15 mouse cellular contexts compared by ENCODE assay signal in the genomic region with DNA sequence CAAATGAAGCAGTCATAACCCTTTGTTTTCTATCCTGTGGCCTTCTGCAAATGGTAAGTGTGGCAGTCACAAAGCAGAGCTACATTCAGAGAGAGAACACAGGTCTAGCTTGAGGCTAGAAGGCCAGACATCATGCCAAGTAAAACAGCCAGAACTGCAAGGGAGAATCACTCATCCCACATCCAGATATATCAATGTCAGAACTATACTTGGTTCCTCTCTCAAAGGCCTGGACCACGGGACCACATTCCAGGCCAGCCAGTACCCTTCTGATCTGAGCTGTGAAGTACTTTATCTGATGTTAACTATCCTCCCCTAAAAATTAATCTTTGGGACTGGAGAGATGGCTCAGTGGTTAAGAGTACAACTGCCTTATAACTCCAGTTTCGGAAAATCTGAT. TPM values are rescaled to one million over a fixed set of nuclear protein-coding genes. Genes with fewer than 3 reads are reported as not detected.
DNase-seq lines count a peak whose midpoint lies in the region; ATAC-seq lines count a peak whose summit lies in the region.
"Had no signal": no experiment of that assay in that cellular context is flagged by ENCODE, and none has a peak within 500 bp of the region (broad histone marks: within the 10 kb centered on the region; RNA-seq: fewer than 3 reads in every experiment).

No protein-coding gene starts in this region.

- peak overlapping the region; percentile 92 for H3K27ac ChIP-seq in hindbrain, embryonic 10.5 days
- no peak overlapping the region; the same call in 1 of the 2 replicates for H3K27ac ChIP-seq in hindbrain, embryonic 16.5 days (ENCODE audit: low read depth, low read length)
- H3K27ac ChIP-seq in hindbrain, embryonic 13.5 days: peak overlapping the region; percentile 48
- H3K27ac ChIP-seq: macrophage had no signal

- no peaks in the 10 kb centered on the region for H3K9me3 ChIP-seq in hindbrain, embryonic 10.5 days
- H3K9me3 ChIP-seq in hindbrain, embryonic 16.5 days (ENCODE audit: control insufficient read depth, low read length): no peaks in the 10 kb centered on the region
- H3K9me3 ChIP-seq in hindbrain, embryonic 13.5 days: no peaks in the 10 kb centered on the region
- H3K9me3 ChIP-seq: G1E had no signal

- no peak overlapping the region for H3K9ac ChIP-seq in hindbrain, embryonic 16.5 days (ENCODE audit: low read depth, low read length)
- no peak overlapping the region for H3K9ac ChIP-seq in hindbrain, embryonic 13.5 days

- WGBS in hindbrain, embryonic 10.5 days: 77% methylated on average over 2 of the region's 2 CpGs
- 68% methylated on average over 2 of the region's 2 CpGs for whole genome bisulfite sequencing in hindbrain, embryonic 16.5 days
- 63% methylated on average over 2 of the region's 2 CpGs for WGBS in hindbrain, embryonic 13.5 days

- peaks cover 61% of the 10 kb centered on the region for H3K36me3 ChIP-seq in hindbrain, embryonic 10.5 days
- H3K36me3 ChIP-seq in hindbrain, embryonic 16.5 days (ENCODE audit: control insufficient read depth, insufficient read depth, low read length): peaks cover 33% of the 10 kb centered on the region
- H3K36me3 ChIP-seq in hindbrain, embryonic 13.5 days: peaks cover 49% of the 10 kb centered on the region

- no peak for ATAC-seq in hindbrain, embryonic 16.5 days
- ATAC-seq in hindbrain, embryonic 13.5 days (ENCODE audit: low FRiP score): no peak
- ATAC-seq: intestine, embryonic 16.5 days had no signal

- no peaks in the 10 kb centered on the region for H3K27me3 ChIP-seq in hindbrain, embryonic 10.5 days (ENCODE audit: insufficient read depth, poor library complexity, severe bottlenecking)
- no peaks in the 10 kb centered on the region for H3K27me3 ChIP-seq in hindbrain, embryonic 16.5 days (replicated peaks; ENCODE audit: control insufficient read depth, insufficient read depth, low read length)
- no peaks in the 10 kb centered on the region for H3K27me3 ChIP-seq in hindbrain, embryonic 13.5 days

- no peak overlapping the region for H3K4me3 ChIP-seq in hindbrain, embryonic 10.5 days
- H3K4me3 ChIP-seq in hindbrain, embryonic 16.5 days (ENCODE audit: low read length): no peak overlapping the region
- no peak overlapping the region for H3K4me3 ChIP-seq in hindbrain, embryonic 13.5 days

- peak; percentile 58 for DNase-seq in gastrocnemius, adult 18-20 months (ENCODE audit: low spot score)
- no peak for DNase-seq in gastrocnemius, postnatal 4 days (ENCODE audit: low spot score in 2 of 2)
- DNase-seq in hindbrain, embryonic 10.5 days (ENCODE audit: low spot score): no peak
- DNase-seq in 3T3-L1 (ENCODE audit: low read depth, low spot score): peak; percentile 36
- no peak for DNase-seq in retina, postnatal 1 day
- no peak for DNase-seq in urinary bladder, postnatal 4 days (ENCODE audit: low spot score in 2 of 2)
- DNase-seq: cerebellum, postnatal 25 days; heart, adult 18-20 months; kidney, postnatal 25 days; right cerebral cortex, postnatal 25 days had no signal

- H3K4me1 ChIP-seq in hindbrain, embryonic 10.5 days (replicated peaks): peaks cover 36% of the 10 kb centered on the region
- peaks cover 3% of the 10 kb centered on the region for H3K4me1 ChIP-seq in hindbrain, embryonic 16.5 days (ENCODE audit: control insufficient read depth, insufficient read depth, low read depth, low read length)
- peaks cover 23% of the 10 kb centered on the region for H3K4me1 ChIP-seq in hindbrain, embryonic 13.5 days (replicated peaks)

- no peak overlapping the region for H3K4me2 ChIP-seq in hindbrain, embryonic 16.5 days (ENCODE audit: low read length)
- H3K4me2 ChIP-seq in hindbrain, embryonic 13.5 days: no peak overlapping the region

RNA-seq across cellular contexts. Expression of gene Bsn, which starts 22.2 kb away (rescaled TPM):
- total RNA-seq in gastrocnemius, adult 18-20 months (2021): under 1 TPM; 0.02 TPM
- total RNA-seq in gastrocnemius, postnatal 4 days (2021): under 1 TPM; 0.39 to 0.41 TPM
- polyA plus RNA-seq in hindbrain, embryonic 10.5 days (2016; fragmentation: Nextera tagmentation; extraction: Ambion mirVana): 1.4 and 2.4 TPM in 2 replicates
- 8.7 and 9.5 TPM in 2 replicates for polyA plus RNA-seq in hindbrain, embryonic 16.5 days (2015; fragmentation: Nextera tagmentation; extraction: Ambion mirVana)
- polyA plus RNA-seq in hindbrain, embryonic 13.5 days (2015; fragmentation: Nextera tagmentation; extraction: Ambion mirVana): 8.3 and 8.7 TPM in 2 replicates

RNA-seq across cellular contexts. Expression of gene Dag1, which starts 51.3 kb away (rescaled TPM):
- 100 to 1,000 TPM; 166 to 173 TPM for total RNA-seq in gastrocnemius, adult 18-20 months (2021)
- 100 to 1,000 TPM; 400 to 402 TPM for total RNA-seq in gastrocnemius, postnatal 4 days (2021)
- 81.2 and 81.6 TPM in 2 replicates for polyA plus RNA-seq in hindbrain, embryonic 10.5 days (2016; fragmentation: Nextera tagmentation; extraction: Ambion mirVana)
- polyA plus RNA-seq in hindbrain, embryonic 16.5 days (2015; fragmentation: Nextera tagmentation; extraction: Ambion mirVana): 75.4 and 90.0 TPM in 2 replicates
- 55.5 and 60.4 TPM in 2 replicates for polyA plus RNA-seq in hindbrain, embryonic 13.5 days (2015; fragmentation: Nextera tagmentation; extraction: Ambion mirVana)

Comparison
In these comparisons a context has a peak if more than half of its experiments do, and no peak if none do; other contexts are left out.
1. DNase-seq: peak in gastrocnemius, adult 18-20 months (single experiment) and 3T3-L1 (single experiment); none in gastrocnemius, postnatal 4 days (0 of 2), hindbrain, embryonic 10.5 days (single experiment), retina, postnatal 1 day (single experiment) and urinary bladder, postnatal 4 days (0 of 2).